Mouse (Mus musculus): ENCODE results near the gene Uggt1.

DNA sequence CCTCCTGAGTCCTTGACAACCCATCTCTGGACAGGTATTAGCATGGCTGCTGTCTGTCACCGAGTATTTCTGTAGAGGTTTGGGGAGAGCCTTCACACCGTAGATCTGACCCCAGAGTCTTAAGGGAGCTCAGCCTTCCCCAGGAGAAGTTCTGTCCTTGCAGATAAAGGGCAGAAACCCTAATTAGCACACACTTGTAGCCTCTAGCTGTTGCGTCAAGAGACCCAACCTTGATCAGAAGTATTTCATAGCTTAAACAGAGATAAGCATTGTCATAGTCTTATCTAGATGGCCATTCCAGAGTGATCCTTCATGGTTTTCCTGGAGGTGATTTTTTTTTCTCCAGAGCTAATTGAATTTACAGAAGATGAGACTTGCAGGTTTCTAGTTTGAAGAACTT lies 144.1 kb downstream of the Uggt1 start:
- TF ChIP-seq POLR2A (IDR thresholded peaks at IDR 0.05; ENCODE audit: insufficient read depth, low read length): no peak
- TF ChIP-seq CTCF (IDR thresholded peaks at IDR 0.05; ENCODE audit: low read depth, low read length): no peak
- TF ChIP-seq EP300 (IDR thresholded peaks at IDR 0.05; ENCODE audit: insufficient read depth, low read depth, low read length): no peak
